Mouse (Mus musculus) embryonic fibroblast, embryonic 13.5 days (primary cell): Measurements from ENCODE around the gene Hnrnpu.

Experiments used
- CTCF ChIP-seq: IDR thresholded peaks from 2 replicates; pipeline ENCODE4 v1.5.1; 2011; ENCODE audit warnings: mild to moderate bottlenecking, control low read depth, low read length, moderate library complexity, borderline replicate concordance; ENCODE audit not compliant: insufficient read depth
- POLR2A ChIP-seq: IDR thresholded peaks from 2 replicates; pipeline ENCODE4 v1.6.1; 2011; ENCODE audit warnings: low read depth, mild to moderate bottlenecking, control low read depth, low read length, moderate library complexity

- no peak for TF ChIP-seq CTCF
- TF ChIP-seq POLR2A, result no peak
Measured at GRCm38 (mm10) chr1:178323235-178323634, 14.4 kb downstream of the Hnrnpu start.
